12 mouse cellular contexts compared by ENCODE assay signal in the genomic region with DNA sequence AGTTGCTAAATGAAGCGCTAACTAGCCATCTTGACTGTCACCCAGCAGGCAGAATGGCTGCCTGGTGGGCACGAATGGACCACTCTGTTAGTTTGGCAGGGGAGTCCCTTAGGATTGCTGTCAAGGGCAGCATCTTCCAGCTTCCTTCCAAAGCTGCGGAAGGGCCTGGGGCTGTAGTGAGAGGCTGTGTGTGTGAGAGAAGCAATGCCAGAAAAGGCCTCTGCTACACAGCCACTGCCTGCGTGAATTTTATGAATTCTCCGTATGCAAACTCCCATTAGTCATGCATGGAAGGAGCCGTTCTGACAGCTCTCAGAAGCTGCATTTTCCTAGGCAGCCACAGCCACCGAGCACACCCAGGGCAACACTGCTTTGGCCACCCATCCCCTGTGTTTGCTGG.
DNase-seq lines count a peak whose midpoint lies in the region; ATAC-seq and TF ChIP-seq lines count a peak whose summit lies in the region.
"Had no signal": no experiment of that assay in that cellular context is flagged by ENCODE, and none has a peak within 500 bp of the region (broad histone marks: within the 10 kb centered on the region; RNA-seq: fewer than 3 reads in every experiment).

No protein-coding gene starts in this region.

- H3K4me1 ChIP-seq in forebrain, embryonic 15.5 days, result peaks cover 29% of the 10 kb centered on the region
- peaks cover 53% of the 10 kb centered on the region for H3K4me1 ChIP-seq in midbrain, embryonic 13.5 days (replicated peaks)
- 0 out of 2 replicates have a peak, but pooled peaks cover 4% of the 10 kb centered on the region for H3K4me1 ChIP-seq in thymus, adult 2 months (replicated peaks; ENCODE audit: control insufficient read depth, insufficient read depth, low read length)

- H3K36me3 ChIP-seq in forebrain, embryonic 15.5 days, result no peaks in the 10 kb centered on the region
- H3K36me3 ChIP-seq in midbrain, embryonic 13.5 days, result no peaks in the 10 kb centered on the region
- H3K36me3 ChIP-seq in thymus, adult 2 months (ENCODE audit: control insufficient read depth, insufficient read depth, low read length), result no peaks in the 10 kb centered on the region

- peak; percentile 11 to 21 for DNase-seq in cerebellum, postnatal 25 days
- DNase-seq in cerebellum, adult 9-10 months, result no peak
- peak; percentile 8 for DNase-seq in A20 (ENCODE audit: low read depth, low spot score)
- DNase-seq in embryo, embryonic 11 days, result no peak
- DNase-seq in thymus, adult 2 months, result no peak
- DNase-seq in gastrocnemius, postnatal 14 days, result no peak
- DNase-seq: B cell, adult 2 months; kidney, postnatal 10 days; lung, postnatal 36 days had no signal

- H3K9ac ChIP-seq in forebrain, embryonic 15.5 days (replicated peaks), result no peak overlapping the region
- H3K9ac ChIP-seq in midbrain, embryonic 13.5 days (replicated peaks), result 0 out of 2 replicates have a peak overlapping the region, but pooled peaks have one; percentile 21

- peak; percentile 86 for ATAC-seq in forebrain, embryonic 15.5 days (replicated peaks)
- peak; percentile 81 for ATAC-seq in midbrain, embryonic 13.5 days

- no peak overlapping the region for H3K4me3 ChIP-seq in forebrain, embryonic 15.5 days
- H3K4me3 ChIP-seq in midbrain, embryonic 13.5 days (replicated peaks), result no peak overlapping the region
- H3K4me3 ChIP-seq in thymus, adult 2 months (ENCODE audit: control insufficient read depth, insufficient read depth, low read length), result no peak overlapping the region

- H3K4me2 ChIP-seq in forebrain, embryonic 15.5 days (replicated peaks), result peak overlapping the region; percentile 10; the same call in 1 of the 2 replicates
- peak overlapping the region; percentile 27 for H3K4me2 ChIP-seq in midbrain, embryonic 13.5 days (replicated peaks)
- H3K4me2 ChIP-seq: liver, embryonic 11.5 days had no signal

- peak overlapping the region; percentile 80 for H3K27ac ChIP-seq in forebrain, embryonic 15.5 days (replicated peaks)
- peak overlapping the region; percentile 86 for H3K27ac ChIP-seq in midbrain, embryonic 13.5 days
- no peak overlapping the region for H3K27ac ChIP-seq in thymus, adult 2 months (ENCODE audit: control insufficient read depth, insufficient read depth, low read length)

- TF ChIP-seq POLR2A in thymus, adult 2 months (IDR thresholded peaks at IDR 0.05; ENCODE audit: control insufficient read depth, extremely low read depth, insufficient read depth, low read length, poor library complexity), result no peak

- intact Hi-C loops in gastrocnemius, postnatal 14 days (cut with DNase I; ENCODE audit: low total_unique reads), result no loop called here

- no peaks in the 10 kb centered on the region for H3K9me3 ChIP-seq in forebrain, embryonic 15.5 days
- no peaks in the 10 kb centered on the region for H3K9me3 ChIP-seq in midbrain, embryonic 13.5 days

- no peaks in the 10 kb centered on the region for H3K27me3 ChIP-seq in forebrain, embryonic 15.5 days
- no peaks in the 10 kb centered on the region for H3K27me3 ChIP-seq in midbrain, embryonic 13.5 days
- no peaks in the 10 kb centered on the region for H3K27me3 ChIP-seq in thymus, adult 2 months (ENCODE audit: control insufficient read depth, insufficient read depth, low read length)

- 18% methylated on average over 7 of the region's 7 CpGs for WGBS in forebrain, embryonic 15.5 days
- WGBS in midbrain, embryonic 13.5 days, result 29% methylated on average over 7 of the region's 7 CpGs
- 86% methylated on average over 7 of the region's 7 CpGs for WGBS in thymus, adult 2 months

- no peak for TF ChIP-seq CTCF in thymus, adult 2 months (IDR thresholded peaks at IDR 0.05; ENCODE audit: borderline replicate concordance, control insufficient read depth, extremely low read depth, insufficient read depth, low read length, poor library complexity)

Comparison
In these comparisons a context has a peak if more than half of its experiments do, and no peak if none do; other contexts are left out.
1. DNase-seq: peak in cerebellum, postnatal 25 days (2 of 2) and A20 (single experiment); none in cerebellum, adult 9-10 months (single experiment), embryo, embryonic 11 days (single experiment), thymus, adult 2 months (single experiment) and gastrocnemius, postnatal 14 days (single experiment).